Mouse (Mus musculus) midbrain, embryonic 12.5 days (tissue): ENCODE results near the gene Gm20388. TPM values are rescaled to one million over a fixed set of nuclear protein-coding genes. Genes with fewer than 3 reads are reported as not detected.

Source experiments
- ATAC-seq: fragments of 200-750 bp; cut with Nextera tagmentation; 2 replicates; pipeline ENCODE4 v1.8.0; 2017; ENCODE audit warnings: low read depth, moderate TSS enrichment, moderate library complexity; ENCODE audit not compliant: low FRiP score
- H3K27ac ChIP-seq: fragments of 300-500 bp; sonication (generic); replicated peaks from 2 replicates; pipeline ENCODE4 v1.5.1; 2016; ENCODE audit warnings: mild to moderate bottlenecking
- H3K27me3 ChIP-seq: fragments of 300-500 bp; sonication (generic); 2 replicates; pipeline ENCODE4 v1.6.1; 2016; ENCODE audit warnings: mild to moderate bottlenecking
- H3K36me3 ChIP-seq: fragments of 300-500 bp; sonication (generic); 2 replicates; pipeline ENCODE4 v1.6.1; 2016
- H3K4me1 ChIP-seq: fragments of 300-500 bp; sonication (generic); 2 replicates; pipeline ENCODE4 v1.6.1; 2016
- H3K4me2 ChIP-seq: fragments of 300-500 bp; sonication (generic); replicated peaks from 2 replicates; pipeline ENCODE4 v1.6.1; 2016; ENCODE audit warnings: mild to moderate bottlenecking, moderate library complexity
- H3K4me3 ChIP-seq: fragments of 300-500 bp; sonication (generic); 2 replicates; pipeline ENCODE4 v1.5.1; 2016; ENCODE audit warnings: mild to moderate bottlenecking
- H3K9ac ChIP-seq: fragments of 300-500 bp; sonication (generic); replicated peaks from 2 replicates; pipeline ENCODE4 v1.6.1; 2016; ENCODE audit warnings: mild to moderate bottlenecking, moderate library complexity
- H3K9me3 ChIP-seq: fragments of 300-500 bp; sonication (generic); 2 replicates; pipeline ENCODE4 v1.6.1; 2016; ENCODE audit warnings: mild to moderate bottlenecking
- WGBS: fragments of 180-500 bp; shearing (Covaris S2); methylation state at CpG from one replicate; pipeline ENCODE4 v1.1.7; 2016; 5-methylcytosine and 5-hydroxymethylcytosine counted together
- polyA plus RNA-seq: library from polyadenylated mRNA; unstranded; fragments of >200 nt; fragmentation: Nextera tagmentation; extraction: Ambion mirVana; gene quantifications from 2 replicates; pipeline ENCODE4 v1.2.1, GENCODE M21; 2016

Gm20388 gene
- polyA plus RNA-seq, 1 experiment from 2014 or later = not detected

DNA sequence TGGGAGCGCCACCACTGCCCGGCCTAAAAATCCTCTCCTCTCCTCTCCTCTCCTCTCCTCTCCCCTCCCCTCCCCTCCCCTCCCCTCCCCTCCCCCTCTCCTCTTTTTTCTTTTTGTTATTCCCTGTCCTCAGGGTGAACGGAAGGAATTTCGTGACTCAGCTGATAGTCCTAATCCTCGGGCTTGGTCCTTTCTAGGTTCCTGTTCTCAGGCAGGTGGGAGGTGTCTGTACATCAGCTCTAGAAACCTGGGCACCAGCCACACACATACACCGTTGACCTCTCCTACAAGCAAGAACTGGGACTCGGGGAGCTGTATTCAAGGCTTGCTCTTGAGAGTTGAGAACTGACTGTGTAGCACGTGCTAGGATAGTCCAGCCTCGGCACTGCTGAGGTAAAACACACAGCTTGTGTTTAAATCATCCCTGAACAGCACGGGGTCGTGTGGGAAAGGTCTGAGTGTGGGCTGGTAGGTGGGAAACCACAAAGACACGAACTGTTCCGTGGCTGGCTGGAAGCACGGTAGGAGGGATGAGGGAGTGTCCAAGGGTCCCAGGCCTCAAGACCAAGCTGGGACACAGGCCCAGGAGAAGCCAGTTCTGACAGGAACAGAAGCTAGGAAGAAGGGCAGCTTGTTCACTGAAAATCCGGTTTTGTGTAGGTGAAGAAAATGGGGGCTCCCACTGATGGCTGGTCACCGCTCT is 620.5 kb downstream of the Gm20388 start:
- no peak for ATAC-seq
- Histone ChIP-seq H3K27me3 (peaks cover 21% of the 10 kb centered on the region), H3K9ac (peak overlapping the region; percentile 46; the same call in 1 of the 2 replicates), H3K4me1 (peaks cover 96% of the 10 kb centered on the region), H3K4me3 (no peak overlapping the region), H3K9me3 (no peaks in the 10 kb centered on the region), H3K4me2 (peak overlapping the region; percentile 49; the same call in 1 of the 2 replicates), H3K27ac (peak overlapping the region; percentile 97), H3K36me3 (no peaks in the 10 kb centered on the region)
- 51% methylated on average over 16 of the region's 16 CpGs for WGBS

DNA sequence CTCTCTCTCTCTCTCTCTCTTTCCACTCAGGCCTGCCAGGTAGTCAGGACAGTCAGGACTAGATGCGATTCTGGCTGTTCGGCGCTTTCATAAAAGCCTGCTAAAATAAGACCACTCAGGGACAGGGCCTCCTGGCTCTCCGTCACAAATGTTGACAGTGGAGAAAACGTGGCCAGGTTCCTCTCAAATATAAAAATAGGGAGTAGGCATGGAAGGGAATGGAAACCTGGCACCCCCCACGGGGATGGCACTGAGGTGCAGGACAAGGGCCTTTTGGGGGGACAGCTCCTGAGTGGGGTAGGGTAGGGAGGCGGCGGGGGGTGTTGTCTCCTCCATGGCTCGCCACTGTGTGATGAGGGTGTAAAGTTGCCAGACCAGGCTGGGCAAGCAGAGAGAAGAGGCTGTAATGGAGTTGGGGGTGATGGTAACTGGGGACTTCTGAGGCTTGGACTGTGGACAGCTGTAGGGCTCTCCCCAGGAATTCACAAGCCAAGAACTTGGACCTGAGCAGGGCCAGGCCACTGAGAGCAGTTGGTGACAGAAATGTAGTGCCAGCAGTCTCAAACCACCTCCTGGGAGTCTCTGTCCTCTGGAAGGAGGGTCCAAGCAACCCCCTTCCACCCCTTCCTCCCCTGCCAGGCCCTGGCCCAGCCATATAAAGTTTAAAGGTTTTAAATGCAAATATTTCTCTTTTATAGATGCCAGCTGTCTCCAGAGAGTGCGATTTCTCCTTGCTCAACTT is 621.3 kb downstream of the Gm20388 start:
- H3K36me3 ChIP-seq = no peaks in the 10 kb centered on the region
- H3K27me3 ChIP-seq = peaks cover 18% of the 10 kb centered on the region
- 52% methylated on average over 10 of the region's 10 CpGs for WGBS
- H3K4me1 ChIP-seq = peaks cover 96% of the 10 kb centered on the region
- no peak overlapping the region for H3K4me3 ChIP-seq
- H3K9me3 ChIP-seq = no peaks in the 10 kb centered on the region
- H3K27ac ChIP-seq = peak overlapping the region; percentile 97
- H3K4me2 ChIP-seq = peak overlapping the region; percentile 49
- peak overlapping the region; percentile 46; the same call in 1 of the 2 replicates for H3K9ac ChIP-seq
- ATAC-seq = no peak

DNA sequence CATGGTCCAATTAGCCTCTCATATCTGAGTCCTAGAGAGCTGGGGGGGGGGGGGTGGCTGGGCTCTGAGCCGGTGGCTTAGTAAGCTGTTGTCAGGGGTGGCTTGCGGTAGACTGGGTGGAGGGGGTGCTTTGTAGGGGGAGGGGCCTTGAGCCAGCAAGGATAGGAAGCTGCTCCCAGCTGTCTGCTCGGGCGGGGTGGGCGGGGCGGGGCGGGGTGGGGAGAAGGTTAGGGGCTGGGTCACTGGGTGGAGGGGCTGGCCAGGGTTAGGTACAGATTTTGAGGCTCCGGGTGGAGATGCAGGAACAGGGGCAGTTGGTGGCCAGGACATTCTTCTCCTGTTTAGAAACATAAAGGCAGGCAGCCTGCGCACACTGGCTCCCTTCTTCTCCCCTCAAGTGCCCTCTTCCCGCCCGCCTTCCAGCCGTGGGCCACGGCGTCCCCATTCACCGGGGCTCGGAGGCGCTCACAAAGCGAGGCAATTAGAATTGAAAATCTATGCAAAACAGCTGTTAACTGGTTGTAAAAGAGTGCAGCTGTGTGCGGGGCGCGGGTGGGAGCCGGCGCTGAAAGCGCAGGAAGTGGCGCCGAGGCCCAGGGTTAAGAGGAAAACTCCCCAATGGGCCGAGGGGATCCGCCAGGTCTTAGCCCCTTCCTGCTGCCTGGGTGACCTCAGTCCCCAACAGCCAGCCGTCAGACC is 622.0 kb downstream of the Gm20388 start:
- peak; percentile 58 for ATAC-seq
- Histone ChIP-seq H3K9me3 (no peaks in the 10 kb centered on the region), H3K36me3 (no peaks in the 10 kb centered on the region), H3K4me1 (peaks cover 95% of the 10 kb centered on the region), H3K27ac (peak overlapping the region; percentile 97), H3K27me3 (peaks cover 18% of the 10 kb centered on the region), H3K9ac (peak overlapping the region; percentile 46), H3K4me3 (peak overlapping the region; percentile 16; the same call in 1 of the 2 replicates), H3K4me2 (peak overlapping the region; percentile 49)
- WGBS = 1% methylated on average over 29 of the region's 29 CpGs

DNA sequence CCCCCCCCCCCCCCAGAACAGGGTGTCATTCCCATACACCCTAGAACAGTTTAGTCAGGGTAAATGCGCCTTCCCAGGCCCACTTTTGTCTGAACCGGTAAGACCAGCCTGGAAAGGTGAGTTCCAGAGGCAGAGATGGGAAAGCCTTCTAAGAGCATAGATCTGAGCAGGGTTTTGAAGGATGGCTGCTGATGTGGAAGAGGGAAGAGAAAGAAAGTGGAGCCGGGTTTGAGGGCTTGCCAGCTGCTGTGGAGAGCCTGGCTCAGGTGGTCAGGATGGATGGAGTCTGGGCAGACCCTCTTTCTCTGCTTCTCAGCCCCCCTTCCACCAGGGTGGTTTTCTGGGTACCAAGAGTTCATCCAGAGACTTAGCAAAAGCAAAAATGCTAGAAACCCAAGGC is 622.7 kb downstream of the Gm20388 start:
- H3K4me1 ChIP-seq = peaks cover 93% of the 10 kb centered on the region
- peak overlapping the region; percentile 97 for H3K27ac ChIP-seq
- H3K9ac ChIP-seq = peak overlapping the region; percentile 46
- ATAC-seq = no peak
- 6% methylated on average over 3 of the region's 3 CpGs for WGBS
- peaks cover 18% of the 10 kb centered on the region for H3K27me3 ChIP-seq
- H3K36me3 ChIP-seq = no peaks in the 10 kb centered on the region
- H3K4me2 ChIP-seq = peak overlapping the region; percentile 49
- no peaks in the 10 kb centered on the region for H3K9me3 ChIP-seq
- no peak overlapping the region for H3K4me3 ChIP-seq

DNA sequence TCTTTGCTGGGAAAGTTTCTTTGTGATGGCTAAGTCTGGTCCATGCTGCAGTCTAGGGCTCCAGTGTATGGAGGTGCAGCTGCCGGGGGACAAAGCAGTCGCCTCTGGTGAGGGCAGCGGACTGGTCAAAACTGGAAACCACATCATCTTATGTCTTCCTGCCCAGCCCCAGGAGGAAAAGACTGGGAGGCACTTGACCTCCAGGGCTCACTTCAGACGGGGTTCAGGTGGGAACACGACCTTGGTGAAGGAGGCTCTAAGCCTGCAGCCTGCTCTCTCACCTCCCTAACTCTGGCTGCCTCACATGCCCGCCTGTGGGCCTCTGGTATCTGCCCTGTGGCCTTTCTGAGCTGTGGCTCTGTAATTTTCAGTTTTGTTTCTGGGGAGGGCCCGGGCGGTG is 623.4 kb downstream of the Gm20388 start:
- Histone ChIP-seq H3K27ac (peak overlapping the region; percentile 97), H3K9ac (peak overlapping the region; percentile 46), H3K4me1 (peaks cover 93% of the 10 kb centered on the region), H3K4me3 (no peak overlapping the region), H3K27me3 (peaks cover 18% of the 10 kb centered on the region), H3K36me3 (no peaks in the 10 kb centered on the region), H3K4me2 (peak overlapping the region; percentile 96), H3K9me3 (no peaks in the 10 kb centered on the region)
- 31% methylated on average over 8 of the region's 8 CpGs for WGBS
- no peak for ATAC-seq

DNA sequence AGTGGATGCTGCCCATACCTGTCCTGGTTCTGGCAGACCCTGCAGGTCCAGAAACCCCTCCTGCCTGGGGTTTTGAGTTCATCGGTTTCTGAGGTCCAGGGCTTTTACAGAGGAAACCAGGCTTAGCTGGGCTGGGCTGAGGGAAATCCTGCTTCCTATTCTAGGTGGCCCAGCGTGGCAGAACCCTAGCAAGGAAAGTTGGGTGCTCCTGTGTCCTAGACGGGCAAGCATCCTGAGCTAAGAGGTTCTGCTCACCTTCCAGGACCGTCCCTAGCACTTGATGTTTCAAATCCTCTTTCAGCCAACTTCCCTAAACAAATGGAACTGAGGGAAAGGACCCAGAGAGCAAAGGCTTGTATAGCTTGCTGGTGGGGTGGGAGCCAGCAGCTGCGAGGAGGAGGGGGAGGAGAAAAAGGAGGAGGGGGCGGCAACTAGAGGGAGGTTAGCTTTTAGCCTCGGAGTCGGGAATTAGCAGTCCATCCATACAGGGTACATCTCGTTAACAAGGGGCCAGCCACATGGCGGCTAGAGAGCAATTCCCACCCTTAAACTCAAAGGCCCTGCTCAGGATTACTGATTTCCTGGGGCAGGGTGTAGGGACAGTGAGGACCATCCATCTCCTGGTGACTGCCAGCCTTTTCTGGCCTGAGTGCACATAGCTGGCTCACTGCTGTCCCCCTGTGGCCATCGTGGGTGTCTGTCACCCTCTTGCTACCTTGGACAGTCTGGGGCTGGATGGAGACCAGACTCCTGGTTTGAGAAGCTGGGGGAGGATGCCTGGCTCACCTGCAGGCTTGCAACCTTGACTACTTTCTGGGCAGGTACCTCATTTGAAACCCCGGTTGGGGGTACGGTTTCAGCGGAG is 624.1 kb downstream of the Gm20388 start:
- WGBS = 7% methylated on average over 14 of the region's 14 CpGs
- Histone ChIP-seq H3K4me1 (peaks cover 93% of the 10 kb centered on the region), H3K27me3 (peaks cover 18% of the 10 kb centered on the region), H3K36me3 (no peaks in the 10 kb centered on the region), H3K9me3 (no peaks in the 10 kb centered on the region), H3K4me2 (peak overlapping the region; percentile 96), H3K27ac (peak overlapping the region; percentile 97), H3K4me3 (peak overlapping the region; percentile 69; the same call in 1 of the 2 replicates), H3K9ac (peak overlapping the region; percentile 86)
- peak; percentile 16; the same call in 1 of the 2 replicates for ATAC-seq

DNA sequence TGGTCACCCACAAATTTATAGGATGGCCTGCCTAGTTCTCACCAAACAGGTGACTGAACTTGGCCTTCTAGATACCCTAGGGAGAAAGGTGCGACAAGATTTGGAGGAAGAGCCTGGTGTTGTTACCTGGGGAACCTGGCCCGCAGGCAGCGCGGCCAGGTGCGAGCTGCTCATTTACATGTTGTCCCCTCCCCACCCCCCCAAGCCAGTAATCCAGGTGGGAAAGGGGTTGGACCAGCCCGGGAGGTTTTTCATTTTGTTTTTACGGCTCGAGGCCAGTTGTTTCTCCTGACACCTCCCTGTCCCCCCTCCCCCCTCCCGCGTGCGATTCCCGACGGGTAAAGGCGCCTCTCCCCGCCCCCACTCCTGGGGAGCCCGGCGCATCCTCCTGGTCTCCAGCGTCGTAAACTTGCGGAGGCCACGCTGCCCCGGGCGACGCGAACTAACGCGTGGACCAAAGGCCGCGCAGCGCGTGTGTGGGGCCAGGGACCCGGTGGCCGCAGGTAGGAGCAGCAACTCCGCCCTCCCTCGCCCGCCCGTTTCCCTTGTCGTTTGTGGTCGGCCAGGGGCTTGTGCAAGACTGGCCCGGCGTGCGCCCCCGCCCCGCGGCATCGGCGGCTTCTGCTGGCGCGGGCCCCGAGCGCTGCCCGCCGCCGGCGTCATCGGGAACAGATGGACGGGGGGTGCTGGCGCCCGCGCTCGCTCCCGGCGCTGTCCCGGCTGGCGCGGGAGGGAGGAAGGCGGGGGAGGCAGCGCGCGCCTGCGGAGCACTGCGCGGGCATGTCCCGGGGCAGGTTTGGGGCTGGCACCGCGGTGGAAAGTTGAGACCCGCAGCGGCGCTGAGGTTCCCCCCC is 625.0 kb downstream of the Gm20388 start:
- H3K4me3 ChIP-seq = peak overlapping the region; percentile 69
- H3K36me3 ChIP-seq = no peaks in the 10 kb centered on the region
- H3K9ac ChIP-seq = peak overlapping the region; percentile 86
- peaks cover 97% of the 10 kb centered on the region for H3K4me1 ChIP-seq
- peak overlapping the region; percentile 97 for H3K27ac ChIP-seq
- 1% methylated on average over 77 of the region's 79 CpGs for WGBS
- no peaks in the 10 kb centered on the region for H3K9me3 ChIP-seq
- H3K4me2 ChIP-seq = peak overlapping the region; percentile 96
- no peak for ATAC-seq
- peaks cover 18% of the 10 kb centered on the region for H3K27me3 ChIP-seq

DNA sequence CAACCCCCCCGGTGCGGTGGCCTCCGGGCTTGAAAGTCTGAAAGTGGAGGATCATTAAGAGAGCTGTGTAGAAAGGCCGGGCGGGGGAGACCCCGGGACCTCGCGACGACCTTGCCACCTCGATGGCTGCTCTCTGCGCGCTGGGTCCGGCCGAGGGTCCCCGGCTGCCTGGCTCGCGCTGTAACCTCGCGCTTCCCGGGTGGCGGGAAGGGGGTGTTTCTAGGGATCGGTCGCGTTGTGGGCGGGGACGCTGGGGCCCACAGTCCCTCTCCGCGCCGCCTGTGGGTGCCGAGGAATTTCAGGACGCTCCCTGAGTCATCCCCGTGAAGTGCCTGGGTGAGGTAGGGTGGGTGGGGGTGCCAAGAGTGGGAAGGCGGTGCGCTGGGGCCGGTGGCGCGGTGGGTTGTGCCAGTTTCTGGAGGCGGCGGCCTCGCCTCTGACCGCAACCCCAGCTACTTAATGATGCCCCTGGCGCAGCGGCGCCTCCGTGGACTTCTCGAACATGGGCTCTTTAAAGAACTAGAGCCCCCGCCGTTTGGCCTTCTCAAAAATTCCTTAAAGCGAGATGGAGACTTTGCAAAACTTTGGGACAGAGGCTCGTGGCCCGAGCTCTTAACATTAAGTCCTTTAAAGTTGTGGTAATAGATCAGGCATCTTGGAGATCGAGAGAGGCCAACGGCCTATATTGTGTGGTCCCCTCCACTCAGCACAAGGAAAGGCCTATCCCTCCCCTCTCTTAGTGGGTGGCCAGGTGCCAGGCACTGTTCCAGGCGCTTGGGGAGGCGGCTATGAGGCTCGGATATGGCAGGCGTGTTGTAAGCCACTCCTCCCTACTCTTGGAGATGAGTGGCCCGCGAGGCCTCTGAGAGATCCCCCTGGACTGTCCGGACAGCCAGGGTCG is 625.9 kb downstream of the Gm20388 start:
- peak overlapping the region; percentile 97 for H3K27ac ChIP-seq
- H3K4me1 ChIP-seq = peaks cover 95% of the 10 kb centered on the region
- H3K4me2 ChIP-seq = peak overlapping the region; percentile 96
- no peaks in the 10 kb centered on the region for H3K36me3 ChIP-seq
- H3K9ac ChIP-seq = peak overlapping the region; percentile 86
- WGBS = under 1% methylated on average over 50 of the region's 61 CpGs
- peak overlapping the region; percentile 69 for H3K4me3 ChIP-seq
- H3K9me3 ChIP-seq = no peaks in the 10 kb centered on the region
- peak; percentile 10; the same call in 1 of the 2 replicates for ATAC-seq
- H3K27me3 ChIP-seq = peaks cover 18% of the 10 kb centered on the region

DNA sequence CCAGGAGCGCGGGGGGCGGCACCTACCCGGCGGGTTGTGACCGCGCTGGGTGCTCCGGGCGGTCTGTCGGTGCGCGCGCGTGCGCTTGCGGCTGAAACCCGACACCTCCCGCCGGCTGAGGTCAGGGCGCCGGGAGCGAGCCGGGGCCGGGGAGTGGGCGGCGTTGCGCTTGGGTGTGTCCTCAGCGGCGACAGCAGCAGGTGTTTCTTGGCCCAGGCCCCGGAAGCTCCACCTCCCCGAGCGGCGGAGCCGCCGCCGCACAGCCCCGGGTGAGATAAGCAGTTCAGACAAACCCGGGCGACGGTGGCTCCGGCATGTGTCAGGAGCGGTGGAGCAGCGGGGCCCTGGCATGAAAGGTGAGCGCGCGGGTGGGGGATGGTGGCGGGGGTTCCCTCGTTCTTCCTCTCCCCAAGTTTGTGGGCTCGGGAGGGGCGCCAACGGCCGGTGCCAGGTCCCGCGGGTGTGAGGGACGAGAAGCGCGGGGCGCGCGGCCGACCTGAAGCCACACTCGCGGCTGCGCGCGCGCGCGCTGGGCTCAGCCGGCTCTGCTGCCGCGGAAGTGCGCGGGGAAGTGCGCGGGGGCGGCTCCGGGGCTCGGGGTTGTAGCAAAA is 626.7 kb downstream of the Gm20388 start:
- no peaks in the 10 kb centered on the region for H3K9me3 ChIP-seq

More for the DNA sequence above, 626.7 kb downstream of the Gm20388 start:
- peak overlapping the region; percentile 86 for H3K9ac ChIP-seq
- under 1% methylated on average over 78 of the region's 79 CpGs for WGBS
- peaks cover 18% of the 10 kb centered on the region for H3K27me3 ChIP-seq
- ATAC-seq = peak; percentile 17; the same call in 1 of the 2 replicates
- H3K4me3 ChIP-seq = peak overlapping the region; percentile 69
- no peaks in the 10 kb centered on the region for H3K36me3 ChIP-seq
- peaks cover 94% of the 10 kb centered on the region for H3K4me1 ChIP-seq
- H3K4me2 ChIP-seq = peak overlapping the region; percentile 96
- H3K27ac ChIP-seq = peak overlapping the region; percentile 97
